Mouse (Mus musculus): ENCODE results near the gene Cracr2a. TPM values are rescaled to one million over a fixed set of nuclear protein-coding genes. Genes with fewer than 3 reads are reported as not detected.
A peak's percentile ranks its signal among the peaks of the same experiment; 100 is the strongest.

Cracr2a gene
- total RNA-seq, 2 experiments from 2014 or later: 5.2 to 6.5 TPM

- ATAC-seq (replicated peaks; ENCODE audit: low FRiP score, low TSS enrichment, poor library complexity, severe bottlenecking): no peak
Observed at GRCm38 (mm10) chr6:127560872-127561230, 287 bp upstream of the Cracr2a start.

- no peak for ATAC-seq (replicated peaks; ENCODE audit: low FRiP score, low TSS enrichment, poor library complexity, severe bottlenecking)
Observed at GRCm38 (mm10) chr6:127563511-127563910, 2.4 kb downstream of the Cracr2a start.

- ATAC-seq (replicated peaks; ENCODE audit: low FRiP score, low TSS enrichment, poor library complexity, severe bottlenecking): no peak
Observed at GRCm38 (mm10) chr6:127565951-127566732, 5.0 kb downstream of the Cracr2a start.

- ATAC-seq (replicated peaks; ENCODE audit: low FRiP score, low TSS enrichment, poor library complexity, severe bottlenecking): no peak
Observed at GRCm38 (mm10) chr6:127571849-127572550, 10.9 kb downstream of the Cracr2a start.

- ATAC-seq (replicated peaks; ENCODE audit: low FRiP score, low TSS enrichment, poor library complexity, severe bottlenecking): no peak
Observed at GRCm38 (mm10) chr6:127573779-127574463, 12.8 kb downstream of the Cracr2a start.

- ATAC-seq (replicated peaks; ENCODE audit: low FRiP score, low TSS enrichment, poor library complexity, severe bottlenecking): no peak
Observed at GRCm38 (mm10) chr6:127575194-127575593, 14.1 kb downstream of the Cracr2a start.

- peak; percentile 91 for ATAC-seq (replicated peaks; ENCODE audit: low FRiP score, low TSS enrichment, poor library complexity, severe bottlenecking)
Observed at GRCm38 (mm10) chr6:127577688-127578087, 16.6 kb downstream of the Cracr2a start.

GRCm38 (mm10) chr6:127578316-127578715 is 17.2 kb downstream of the Cracr2a start:
- ATAC-seq (replicated peaks; ENCODE audit: low FRiP score, low TSS enrichment, poor library complexity, severe bottlenecking): no peak

- no peak for ATAC-seq (replicated peaks; ENCODE audit: low FRiP score, low TSS enrichment, poor library complexity, severe bottlenecking)
Observed at GRCm38 (mm10) chr6:127578810-127579209, 17.7 kb downstream of the Cracr2a start.

GRCm38 (mm10) chr6:127581915-127582314 is 20.8 kb downstream of the Cracr2a start:
- ATAC-seq (replicated peaks; ENCODE audit: low FRiP score, low TSS enrichment, poor library complexity, severe bottlenecking): no peak

GRCm38 (mm10) chr6:127582391-127583176 is 21.4 kb downstream of the Cracr2a start:
- ATAC-seq (replicated peaks; ENCODE audit: low FRiP score, low TSS enrichment, poor library complexity, severe bottlenecking): peak; percentile 73

GRCm38 (mm10) chr6:127591467-127591866 is 30.3 kb downstream of the Cracr2a start:
- ATAC-seq (replicated peaks; ENCODE audit: low FRiP score, low TSS enrichment, poor library complexity, severe bottlenecking): peak; percentile 73

- ATAC-seq (replicated peaks; ENCODE audit: low FRiP score, low TSS enrichment, poor library complexity, severe bottlenecking): no peak
Observed at GRCm38 (mm10) chr6:127593487-127593886, 32.3 kb downstream of the Cracr2a start.

GRCm38 (mm10) chr6:127599280-127599679 is 38.1 kb downstream of the Cracr2a start:
- no peak for ATAC-seq (replicated peaks; ENCODE audit: low FRiP score, low TSS enrichment, poor library complexity, severe bottlenecking)

GRCm38 (mm10) chr6:127605067-127606025 is 44.2 kb downstream of the Cracr2a start:
- no peak for ATAC-seq (replicated peaks; ENCODE audit: low FRiP score, low TSS enrichment, poor library complexity, severe bottlenecking)

GRCm38 (mm10) chr6:127609673-127610072 is 48.5 kb downstream of the Cracr2a start:
- ATAC-seq (replicated peaks; ENCODE audit: low FRiP score, low TSS enrichment, poor library complexity, severe bottlenecking): no peak

- no peak for ATAC-seq (replicated peaks; ENCODE audit: low FRiP score, low TSS enrichment, poor library complexity, severe bottlenecking)
Observed at GRCm38 (mm10) chr6:127611216-127611615, 50.1 kb downstream of the Cracr2a start.

All from megakaryocyte-erythroid progenitor cell, adult 5-6 weeks (primary cell).